Mouse (Mus musculus): ENCODE measurements around the gene Ip6k3. TPM values are rescaled to one million over a fixed set of nuclear protein-coding genes. Genes with fewer than 3 reads are reported as not detected.

The Ip6k3 gene
- polyA plus RNA-seq, 1 experiment = 29.7 TPM

GRCm38 (mm10) chr17:27132238-27132637 is 35.4 kb downstream of the Ip6k3 start:
- Histone ChIP-seq H3K4me3 (no peak overlapping the region), H3K79me2 (ENCODE audit: control insufficient read depth, insufficient read depth) (peaks cover 50% of the 10 kb centered on the region), H3K27me3 (ENCODE audit: control insufficient read depth, insufficient read depth, insufficient read length) (no peaks in the 10 kb centered on the region), H3ac (ENCODE audit: control insufficient read depth, insufficient read length) (no peak overlapping the region), H3K36me3 (ENCODE audit: control insufficient read depth, insufficient read depth) (peaks cover 3% of the 10 kb centered on the region), H3K4me2 (ENCODE audit: low read depth) (peak overlapping the region; percentile 94)
- peak in 2 of 3 experiments; percentile 28 to 60 for TF ChIP-seq MYOG (IDR thresholded peaks at IDR 0.05; ENCODE audit: control insufficient read depth in 1 of 3, insufficient read depth in 1 of 3, insufficient read length in 2 of 3, low read depth in 2 of 3)
- TF ChIP-seq USF1 (IDR thresholded peaks at IDR 0.05; ENCODE audit: low read depth) = no peak
- no peak for TF ChIP-seq TCF3 (IDR thresholded peaks at IDR 0.05; ENCODE audit: insufficient read length, low read depth)
- no peak for TF ChIP-seq CEBPB (IDR thresholded peaks at IDR 0.05; ENCODE audit: insufficient read depth, poor library complexity, severe bottlenecking)
- TF ChIP-seq MYOD1 (IDR thresholded peaks at IDR 0.05; ENCODE audit: control insufficient read depth in 1 of 3, insufficient read length in 2 of 3, low read depth in 2 of 3) = peak in 1 of 3 experiments; percentile 48
- TF ChIP-seq POLR2A (IDR thresholded peaks at IDR 0.05; ENCODE audit: insufficient read length, low read depth) = no peak
- no peak for TF ChIP-seq MAX (IDR thresholded peaks at IDR 0.05; ENCODE audit: low read depth)

- Histone ChIP-seq H3K36me3 (ENCODE audit: control insufficient read depth, insufficient read depth) (peaks cover 3% of the 10 kb centered on the region), H3K4me3 (no peak overlapping the region), H3K79me2 (ENCODE audit: control insufficient read depth, insufficient read depth) (peaks cover 50% of the 10 kb centered on the region), H3ac (ENCODE audit: control insufficient read depth, insufficient read length) (no peak overlapping the region), H3K4me2 (ENCODE audit: low read depth) (peak overlapping the region; percentile 65), H3K27me3 (ENCODE audit: control insufficient read depth, insufficient read depth, insufficient read length) (no peaks in the 10 kb centered on the region)
- TF ChIP-seq MAX (IDR thresholded peaks at IDR 0.05; ENCODE audit: low read depth) = no peak
- no peak for TF ChIP-seq POLR2AphosphoS2 (IDR thresholded peaks at IDR 0.05; ENCODE audit: insufficient read length, low read depth)
- no peak for TF ChIP-seq MYOG (IDR thresholded peaks at IDR 0.05; ENCODE audit: control insufficient read depth in 1 of 3, insufficient read depth in 1 of 3, insufficient read length in 2 of 3, low read depth in 2 of 3)
- TF ChIP-seq TCF3 (IDR thresholded peaks at IDR 0.05; ENCODE audit: insufficient read length, low read depth) = no peak
- TF ChIP-seq E2F4 (IDR thresholded peaks at IDR 0.05; ENCODE audit: insufficient read depth) = no peak
- no peak for TF ChIP-seq USF1 (IDR thresholded peaks at IDR 0.05; ENCODE audit: low read depth)
- no peak for TF ChIP-seq REST (IDR thresholded peaks at IDR 0.05; ENCODE audit: insufficient read depth, insufficient read length)
- no peak for TF ChIP-seq SRF (IDR thresholded peaks at IDR 0.05; ENCODE audit: control insufficient read depth, insufficient read length, low read depth)
- no peak for TF ChIP-seq POLR2A (IDR thresholded peaks at IDR 0.05; ENCODE audit: insufficient read length, low read depth)
- TF ChIP-seq CEBPB (IDR thresholded peaks at IDR 0.05; ENCODE audit: insufficient read depth, poor library complexity, severe bottlenecking) = no peak
- TF ChIP-seq TCF12 (IDR thresholded peaks at IDR 0.05; ENCODE audit: insufficient read depth, poor library complexity, severe bottlenecking) = no peak
- TF ChIP-seq MYOD1 (IDR thresholded peaks at IDR 0.05; ENCODE audit: control insufficient read depth in 1 of 3, insufficient read length in 2 of 3, low read depth in 2 of 3) = no peak
Measured at GRCm38 (mm10) chr17:27131240-27131665, 36.3 kb downstream of the Ip6k3 start.

GRCm38 (mm10) chr17:27130246-27130645 is 37.3 kb downstream of the Ip6k3 start:
- Histone ChIP-seq H3K4me2 (ENCODE audit: low read depth) (peak overlapping the region; percentile 22), H3K36me3 (ENCODE audit: control insufficient read depth, insufficient read depth) (peaks cover 3% of the 10 kb centered on the region), H3K27me3 (ENCODE audit: control insufficient read depth, insufficient read depth, insufficient read length) (no peaks in the 10 kb centered on the region), H3K79me2 (ENCODE audit: control insufficient read depth, insufficient read depth) (peaks cover 50% of the 10 kb centered on the region), H3ac (ENCODE audit: control insufficient read depth, insufficient read length) (no peak overlapping the region), H3K4me3 (no peak overlapping the region)
- TF ChIP-seq REST (IDR thresholded peaks at IDR 0.05; ENCODE audit: insufficient read depth, insufficient read length) (no peak), TCF12 (IDR thresholded peaks at IDR 0.05; ENCODE audit: insufficient read depth, poor library complexity, severe bottlenecking) (no peak), SRF (IDR thresholded peaks at IDR 0.05; ENCODE audit: control insufficient read depth, insufficient read length, low read depth) (no peak), POLR2A (IDR thresholded peaks at IDR 0.05; ENCODE audit: insufficient read length, low read depth) (no peak), MYOG (IDR thresholded peaks at IDR 0.05; ENCODE audit: control insufficient read depth in 1 of 3, insufficient read depth in 1 of 3, insufficient read length in 2 of 3, low read depth in 2 of 3) (no peak), POLR2AphosphoS2 (IDR thresholded peaks at IDR 0.05; ENCODE audit: insufficient read length, low read depth) (no peak), USF1 (IDR thresholded peaks at IDR 0.05; ENCODE audit: low read depth) (no peak), TCF3 (IDR thresholded peaks at IDR 0.05; ENCODE audit: insufficient read length, low read depth) (no peak), MAX (IDR thresholded peaks at IDR 0.05; ENCODE audit: low read depth) (no peak), CEBPB (IDR thresholded peaks at IDR 0.05; ENCODE audit: insufficient read depth, poor library complexity, severe bottlenecking) (no peak), E2F4 (IDR thresholded peaks at IDR 0.05; ENCODE audit: insufficient read depth) (no peak), MYOD1 (IDR thresholded peaks at IDR 0.05; ENCODE audit: control insufficient read depth in 1 of 3, insufficient read length in 2 of 3, low read depth in 2 of 3) (no peak)

- H3K4me2 ChIP-seq (ENCODE audit: low read depth) = no peak overlapping the region
Measured at GRCm38 (mm10) chr17:27129819-27130218, 37.8 kb downstream of the Ip6k3 start.

More at GRCm38 (mm10) chr17:27129819-27130218, 37.8 kb downstream of the Ip6k3 start:
- H3ac ChIP-seq (ENCODE audit: control insufficient read depth, insufficient read length) = no peak overlapping the region
- TF ChIP-seq TCF3 (IDR thresholded peaks at IDR 0.05; ENCODE audit: insufficient read length, low read depth) (no peak), REST (IDR thresholded peaks at IDR 0.05; ENCODE audit: insufficient read depth, insufficient read length) (no peak), SRF (IDR thresholded peaks at IDR 0.05; ENCODE audit: control insufficient read depth, insufficient read length, low read depth) (no peak), E2F4 (IDR thresholded peaks at IDR 0.05; ENCODE audit: insufficient read depth) (no peak), POLR2AphosphoS2 (IDR thresholded peaks at IDR 0.05; ENCODE audit: insufficient read length, low read depth) (no peak), MYOG (IDR thresholded peaks at IDR 0.05; ENCODE audit: control insufficient read depth in 1 of 3, insufficient read depth in 1 of 3, insufficient read length in 2 of 3, low read depth in 2 of 3) (no peak), MYOD1 (IDR thresholded peaks at IDR 0.05; ENCODE audit: control insufficient read depth in 1 of 3, insufficient read length in 2 of 3, low read depth in 2 of 3) (no peak), CEBPB (IDR thresholded peaks at IDR 0.05; ENCODE audit: insufficient read depth, poor library complexity, severe bottlenecking) (no peak), USF1 (IDR thresholded peaks at IDR 0.05; ENCODE audit: low read depth) (no peak), POLR2A (IDR thresholded peaks at IDR 0.05; ENCODE audit: insufficient read length, low read depth) (no peak)
- H3K27me3 ChIP-seq (ENCODE audit: control insufficient read depth, insufficient read depth, insufficient read length) = no peaks in the 10 kb centered on the region
- peaks cover 7% of the 10 kb centered on the region for H3K36me3 ChIP-seq (ENCODE audit: control insufficient read depth, insufficient read depth)
- H3K4me3 ChIP-seq = no peak overlapping the region
- peaks cover 50% of the 10 kb centered on the region for H3K79me2 ChIP-seq (ENCODE audit: control insufficient read depth, insufficient read depth)

All from myocyte (in vitro differentiated cells).